Mouse (Mus musculus): Measurements from ENCODE around the gene Mreg.
"Not testable (repeated sequence)": the region's sequence is repeated elsewhere in the genome, so short reads cannot be mapped to it uniquely, and the experiment has no call there.

Mreg gene

GRCm38 (mm10) chr1:72211701-72212699 is at the start of gene Mreg:
TSS of gene Mreg (minus strand) at chr1:72212307.
- DNase-seq (ENCODE audit: low spot score in 2 of 2): peak; percentile 54 to 66

DNA sequence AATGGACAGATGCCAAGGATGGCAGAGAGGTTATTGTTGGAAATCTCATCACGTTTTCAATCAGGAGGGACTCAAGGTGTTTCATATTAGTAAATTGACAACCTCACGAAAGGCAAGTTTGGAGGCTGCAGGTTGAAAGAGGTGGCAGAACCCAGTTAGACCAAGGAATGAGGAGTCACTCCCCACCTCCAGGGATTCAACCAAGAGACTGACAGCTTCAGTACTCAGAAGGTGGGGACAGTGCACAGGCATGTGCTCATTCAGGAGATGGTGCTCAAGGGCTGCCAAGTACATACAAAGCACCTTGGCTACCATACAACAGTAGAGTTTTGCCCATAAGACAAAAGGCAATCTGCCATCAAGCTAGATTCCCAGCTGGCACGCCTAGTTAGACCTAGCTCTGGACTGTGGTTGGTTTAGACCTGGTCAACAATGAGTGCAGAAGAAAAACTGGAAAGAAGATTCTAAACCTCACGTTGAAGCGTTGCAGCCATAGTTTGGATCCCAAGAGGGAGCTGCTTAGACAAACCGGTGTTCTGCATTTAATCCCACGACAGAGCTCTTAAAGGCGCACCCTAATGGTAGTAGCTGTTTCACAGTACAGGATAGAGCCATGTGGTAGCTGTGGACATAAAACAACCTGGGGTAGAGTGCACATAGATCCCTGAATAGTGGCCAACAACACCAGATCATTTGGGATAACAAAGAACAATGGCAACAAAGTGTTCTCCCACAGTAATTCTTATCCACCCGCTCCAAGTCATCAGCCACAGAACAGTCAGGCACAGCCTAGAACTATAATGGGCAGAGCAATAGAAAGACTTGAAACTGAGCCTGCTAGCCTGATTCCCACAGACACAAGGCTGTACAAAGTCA is 44.5 kb upstream of the Mreg start:
- no peak for DNase-seq (ENCODE audit: low spot score in 2 of 2)

DNA sequence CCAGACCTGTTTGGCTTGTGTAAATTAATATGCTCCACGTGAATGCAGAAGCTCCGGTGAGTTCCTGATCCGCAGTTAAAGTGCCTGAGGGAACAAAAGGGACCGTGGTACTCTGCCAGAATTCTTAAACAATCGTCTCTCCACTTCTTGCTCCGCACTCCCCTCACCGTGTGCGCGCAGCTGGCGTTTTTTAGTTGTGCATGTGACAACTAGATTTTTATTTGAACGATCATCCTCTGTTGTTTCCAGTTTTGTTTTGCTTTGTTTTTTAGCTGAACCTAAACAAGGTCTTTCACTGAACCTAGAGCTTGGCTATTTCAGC is 43.7 kb upstream of the Mreg start:
- no peak for DNase-seq (ENCODE audit: low spot score in 2 of 2)

DNA sequence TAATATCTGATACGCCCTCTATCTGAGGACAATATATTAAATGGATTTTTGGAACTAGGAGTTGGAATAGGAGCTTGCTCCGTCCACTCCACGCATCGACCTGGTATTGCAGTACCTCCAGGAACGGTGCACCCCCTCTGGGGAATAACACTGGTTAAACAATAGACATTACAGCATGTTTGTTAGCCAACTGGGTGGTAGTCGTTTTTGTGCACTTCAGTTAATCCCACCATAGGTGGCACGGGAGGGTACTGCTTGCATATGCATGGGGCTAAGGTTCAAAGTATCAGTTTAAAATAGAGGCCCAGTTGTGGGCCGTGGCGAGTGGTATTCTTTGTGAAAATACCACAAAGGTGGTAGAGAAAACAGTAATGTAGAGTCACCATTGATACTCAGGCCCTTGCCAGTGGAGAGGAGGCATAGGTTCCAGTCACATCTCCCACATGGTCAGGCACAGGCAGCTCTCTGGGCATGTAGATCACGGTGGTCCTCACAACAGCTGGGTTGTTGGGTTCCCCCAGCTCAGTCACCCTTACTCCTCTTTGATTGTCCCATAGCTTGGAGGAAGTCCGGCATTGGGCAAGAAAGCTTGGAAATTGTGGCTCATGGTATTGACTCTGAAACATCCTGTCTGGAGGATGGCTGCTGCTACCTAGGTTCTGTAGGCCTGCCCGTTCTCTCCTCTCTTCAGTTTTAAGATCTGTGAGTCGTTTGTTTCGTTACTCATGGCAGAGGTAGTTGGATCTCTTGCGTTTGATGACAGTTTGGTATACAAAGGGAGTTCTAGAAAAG is 43.2 kb upstream of the Mreg start:
- DNase-seq (ENCODE audit: low spot score in 2 of 2): peak in 1 of 2 experiments; percentile 48

- peak; percentile 86 to 89 for DNase-seq (ENCODE audit: low spot score in 2 of 2)
Measured at GRCm38 (mm10) chr1:72254545-72255061, 42.5 kb upstream of the Mreg start.

DNA sequence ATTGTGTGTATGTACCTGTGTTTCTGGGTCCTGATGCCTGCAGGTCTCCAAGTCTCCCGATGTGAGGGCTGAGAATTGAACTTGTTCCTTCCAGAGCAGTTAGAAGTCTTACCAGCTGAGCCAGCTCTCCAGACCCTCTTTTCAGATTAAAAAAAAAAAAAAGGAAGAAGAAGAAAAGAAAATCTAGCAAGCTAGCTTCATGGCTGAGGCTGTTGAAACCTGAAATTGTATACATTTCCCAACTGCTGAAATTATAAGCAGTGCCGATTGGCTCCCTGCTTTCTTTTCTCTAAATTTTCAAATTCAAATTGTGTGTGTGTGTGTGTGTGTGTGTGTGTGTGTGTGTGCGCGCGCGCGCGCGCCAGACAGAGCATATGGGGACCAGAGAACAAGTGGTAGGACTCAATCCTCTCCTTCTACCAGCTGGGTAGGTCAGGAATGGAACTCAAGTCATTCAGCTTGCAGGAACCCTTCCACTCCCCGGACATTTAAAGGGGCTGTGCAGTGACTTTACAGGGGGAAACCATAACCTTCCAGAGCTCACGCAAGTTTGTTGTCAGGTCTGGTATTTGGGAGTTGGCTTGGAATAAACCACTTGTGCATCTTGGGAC is 41.9 kb upstream of the Mreg start:
- DNase-seq (ENCODE audit: low spot score in 2 of 2): no peak

- no peak for DNase-seq (ENCODE audit: low spot score in 2 of 2)
Measured at GRCm38 (mm10) chr1:72251806-72252205, 39.7 kb upstream of the Mreg start.

GRCm38 (mm10) chr1:72248226-72248737 is 36.2 kb upstream of the Mreg start:
- not testable (repeated sequence) for DNase-seq (ENCODE audit: low spot score in 2 of 2)

- no peak for DNase-seq (ENCODE audit: low spot score in 2 of 2)
Measured at GRCm38 (mm10) chr1:72244317-72245036, 32.4 kb upstream of the Mreg start.

DNA sequence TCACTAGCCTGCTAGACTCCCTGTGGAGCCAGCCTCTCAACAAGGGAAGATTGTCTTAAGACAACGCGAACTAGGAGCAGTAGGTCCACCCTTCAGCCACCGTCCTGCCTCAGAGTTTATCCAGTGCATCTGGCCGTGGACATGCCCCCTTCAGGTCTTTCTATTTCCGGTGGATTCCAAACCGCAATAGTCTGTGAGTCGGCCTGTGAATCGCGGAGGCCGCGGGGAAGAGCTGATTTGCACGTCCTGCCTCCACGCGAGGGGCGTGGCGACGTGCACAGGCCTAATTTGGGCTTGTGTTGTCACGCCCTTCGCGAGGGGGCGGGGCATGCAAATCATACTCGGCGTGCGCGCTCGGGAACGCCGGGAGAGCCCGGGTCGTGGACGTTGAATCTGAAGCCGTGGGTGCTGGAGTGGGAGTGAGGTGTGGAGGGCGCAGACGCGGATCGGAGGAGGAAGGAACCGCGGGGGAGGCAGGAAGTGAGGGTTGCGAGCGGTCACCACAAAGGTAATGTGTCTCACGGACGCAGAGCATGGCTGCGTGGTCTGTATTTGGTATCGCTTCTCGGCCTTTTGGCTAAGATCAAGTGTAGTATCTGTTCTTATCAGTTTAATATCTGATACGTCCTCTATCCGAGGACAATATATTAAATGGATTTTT is 31.7 kb upstream of the Mreg start:
- DNase-seq (ENCODE audit: low spot score in 2 of 2): peak; percentile 94 to 95

- DNase-seq (ENCODE audit: low spot score in 2 of 2): no peak
Measured at GRCm38 (mm10) chr1:72242581-72243143, 30.6 kb upstream of the Mreg start.

DNA sequence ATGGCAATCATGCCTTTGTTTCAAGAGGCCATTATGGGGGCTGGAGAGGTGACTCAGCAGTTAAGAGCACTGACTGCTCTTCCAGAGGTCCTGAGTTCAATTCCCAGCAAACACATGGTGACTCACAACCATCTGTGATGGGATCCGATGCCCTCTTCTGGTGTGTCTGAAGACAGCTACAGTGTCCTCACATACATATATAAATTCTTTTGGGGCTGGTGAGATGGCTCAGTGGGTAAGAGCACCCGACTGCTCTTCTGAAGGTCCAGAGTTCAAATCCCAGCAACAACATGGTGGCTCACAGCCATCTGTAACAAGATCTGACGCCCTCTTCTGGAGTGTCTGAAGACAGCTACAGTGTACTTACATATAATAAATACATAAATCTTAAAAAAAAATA is 27.0 kb upstream of the Mreg start:
- not testable (repeated sequence) for DNase-seq (ENCODE audit: low spot score in 2 of 2)

- DNase-seq (ENCODE audit: low spot score in 2 of 2): no peak
Measured at GRCm38 (mm10) chr1:72238016-72238580, 26.0 kb upstream of the Mreg start.

GRCm38 (mm10) chr1:72237007-72237775 is 25.1 kb upstream of the Mreg start:
- DNase-seq (ENCODE audit: low spot score in 2 of 2): no peak

- peak; percentile 73 to 76 for DNase-seq (ENCODE audit: low spot score in 2 of 2)
Measured at GRCm38 (mm10) chr1:72236363-72237006, 24.4 kb upstream of the Mreg start.

DNA sequence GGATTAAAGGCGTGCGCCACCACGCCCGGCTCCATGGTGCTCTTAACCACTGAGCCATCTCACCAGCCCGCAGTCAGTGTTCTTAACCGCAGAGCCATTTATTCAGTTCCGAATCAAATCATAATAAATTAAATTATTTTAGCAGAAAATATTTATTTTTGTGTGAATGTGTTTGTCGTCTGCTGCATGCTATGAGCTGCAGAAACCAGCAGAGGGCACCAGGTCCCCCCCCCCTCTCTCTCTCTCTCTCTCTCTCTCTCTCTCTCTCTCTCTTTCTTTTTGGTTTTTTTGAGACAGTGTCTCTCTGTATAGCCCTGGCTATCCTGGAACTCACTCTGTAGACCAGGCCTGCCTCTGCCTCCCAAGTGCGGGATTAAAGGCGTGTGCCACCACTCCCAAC is 20.5 kb upstream of the Mreg start:
- not testable (repeated sequence) for DNase-seq (ENCODE audit: low spot score in 2 of 2)

GRCm38 (mm10) chr1:72228974-72229373 is 16.9 kb upstream of the Mreg start:
- DNase-seq (ENCODE audit: low spot score in 2 of 2): no peak

DNA sequence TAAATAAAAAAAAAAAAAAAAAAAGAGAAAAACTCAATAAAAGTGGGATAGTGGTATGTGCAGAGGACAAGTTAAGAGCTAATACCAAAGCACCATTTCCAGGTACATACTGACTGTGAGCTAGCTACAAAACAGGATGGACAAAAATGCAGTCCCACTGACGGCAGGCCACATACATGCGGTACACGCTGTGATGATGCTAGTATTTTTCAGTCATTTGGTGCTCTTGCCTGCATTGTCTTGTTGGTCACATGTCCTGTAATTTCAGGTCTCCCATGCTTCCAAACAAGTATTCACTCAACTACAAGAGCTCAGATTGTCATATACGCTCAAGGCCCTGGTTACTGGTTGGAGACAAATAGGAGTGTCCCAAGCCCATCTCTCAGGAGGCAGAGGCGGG is 15.4 kb upstream of the Mreg start:
- no peak for DNase-seq (ENCODE audit: low spot score in 2 of 2)

All from urinary bladder, postnatal 4 days (tissue).